Comparison of ENCODE assay signal across 8 mouse cellular contexts in genomic region chr9:75050003-75050402, GRCm38 (mm10). TPM values are rescaled to one million over a fixed set of nuclear protein-coding genes. Genes with fewer than 3 reads are reported as not detected.
DNase-seq lines count a peak whose midpoint lies in the region; ATAC-seq and TF ChIP-seq lines count a peak whose summit lies in the region.
"Had no signal": no experiment of that assay in that cellular context is flagged by ENCODE, and none has a peak within 500 bp of the region (broad histone marks: within the 10 kb centered on the region; RNA-seq: fewer than 3 reads in every experiment).

No protein-coding gene starts in this region.

- ATAC-seq in erythroblast, adult 5-6 weeks (replicated peaks; ENCODE audit: low FRiP score, poor library complexity, severe bottlenecking) = peak; percentile 84

- peaks cover 35% of the 10 kb centered on the region for H3K79me2 ChIP-seq in MEL (ENCODE audit: control insufficient read depth, insufficient read depth, low read length, poor library complexity)

- H3K36me3 ChIP-seq in MEL (ENCODE audit: control insufficient read depth in 1 of 2, insufficient read depth in 2 of 2, low read length in 2 of 2) = peaks cover 17 to 34% of the 10 kb centered on the region in 2 experiments

- no peaks in the 10 kb centered on the region for H3K27me3 ChIP-seq in MEL (ENCODE audit: control insufficient read depth in 1 of 2, insufficient read depth in 2 of 2, low read length in 2 of 2)
- H3K27me3 ChIP-seq: limb, embryonic 13.5 days had no signal

- intact Hi-C loops in heart, postnatal 36 days (cut with DNase I) = loop anchor here (5.0 to 10.0 kb wide), 3 partner anchors 147 to 385 kb away; no protein-coding TSS in a partner anchor

- no peaks in the 10 kb centered on the region for H3K9me3 ChIP-seq in MEL (replicated peaks; ENCODE audit: insufficient read depth, low read length)
- H3K9me3 ChIP-seq: limb, embryonic 13.5 days had no signal

- no peak overlapping the region for H3K9ac ChIP-seq in MEL (ENCODE audit: control insufficient read depth, low read depth, low read length, poor library complexity, severe bottlenecking)
- H3K9ac ChIP-seq: limb, embryonic 13.5 days had no signal

- DNase-seq in MEL (ENCODE audit: low read depth, low spot score) = peak; percentile 82
- peak; percentile 57 to 63 for DNase-seq in heart, postnatal 36 days
- peak; percentile 78 for DNase-seq in layer of hippocampus, adult 9-11 months
- peak; percentile 91 for DNase-seq in lung, postnatal 36 days
- DNase-seq in right cerebral cortex, adult 18-20 months = peak; percentile 83

- H3K4me3 ChIP-seq in MEL (ENCODE audit: control insufficient read depth in 1 of 2, insufficient read depth in 1 of 2, low read depth in 2 of 2, low read length in 2 of 2) = no peak overlapping the region
- H3K4me3 ChIP-seq in bone marrow macrophage, adult 2 months (ENCODE audit: insufficient read depth, low read length) = no peak overlapping the region
- H3K4me3 ChIP-seq: limb, embryonic 13.5 days had no signal

- peaks cover 6 to 7% of the 10 kb centered on the region in 2 experiments for H3K4me1 ChIP-seq in MEL (ENCODE audit: control insufficient read depth in 1 of 2, insufficient read depth in 2 of 2, low read length in 2 of 2)
- H3K4me1 ChIP-seq in bone marrow macrophage, adult 2 months (ENCODE audit: control insufficient read depth, insufficient read depth, low read length) = peaks cover 31% of the 10 kb centered on the region
- H3K4me1 ChIP-seq: limb, embryonic 13.5 days had no signal

- peak in 2 of 3 experiments; percentile 76 to 92; a peak in 5 of 6 replicates for TF ChIP-seq CTCF in MEL (IDR thresholded peaks at IDR 0.05 in 2 of 3, conservative IDR thresholded peaks at IDR 0.05 in 1 of 3; ENCODE audit: control insufficient read depth in 1 of 3, insufficient read depth in 1 of 3, low read depth in 2 of 3, low read length in 3 of 3, poor library complexity in 1 of 3, severe bottlenecking in 1 of 3)
- no peak for TF ChIP-seq CTCF in bone marrow macrophage, adult 2 months (IDR thresholded peaks at IDR 0.05; ENCODE audit: low read depth, low read length)

- peak; percentile 83 for TF ChIP-seq RAD21 in MEL (IDR thresholded peaks at IDR 0.05; ENCODE audit: low read depth, low read length)

- 0 out of 4 replicates have a peak, but pooled peaks of 1 of the 2 experiments have one; percentile 21 for TF ChIP-seq POLR2A in MEL (IDR thresholded peaks at IDR 0.05; ENCODE audit: control insufficient read depth in 1 of 2, insufficient read depth in 1 of 2, low read depth in 1 of 2, low read length in 2 of 2, poor library complexity in 1 of 2)
- no peak for TF ChIP-seq POLR2A in bone marrow macrophage, adult 2 months (IDR thresholded peaks at IDR 0.05; ENCODE audit: borderline replicate concordance, low read depth, low read length)

- H3K27ac ChIP-seq in MEL (ENCODE audit: control insufficient read depth, low read depth, low read length) = no peak overlapping the region
- peak overlapping the region; percentile 19; the same call in 1 of the 2 replicates for H3K27ac ChIP-seq in bone marrow macrophage, adult 2 months (ENCODE audit: insufficient read depth, low read depth, low read length)
- H3K27ac ChIP-seq: limb, embryonic 13.5 days had no signal

- no peak for TF ChIP-seq EP300 in MEL (IDR thresholded peaks at IDR 0.05; ENCODE audit: low read depth in 1 of 2, low read length in 2 of 2)

TF ChIP-seq in MEL, 35 proteins besides CTCF, POLR2A, EP300 and RAD21:
- TF ChIP-seq GATA1 (IDR thresholded peaks at IDR 0.05; ENCODE audit: low read depth, low read length) (no peak), USF1 (IDR thresholded peaks at IDR 0.05; ENCODE audit: low read depth, low read length) (no peak), SMC3 (IDR thresholded peaks at IDR 0.05; ENCODE audit: low read depth, low read length) (peak; percentile 79), NELFE (IDR thresholded peaks at IDR 0.05; ENCODE audit: low read depth, low read length) (0 out of 2 replicates have a peak, but pooled peaks have one; percentile 13), BHLHE40 (IDR thresholded peaks at IDR 0.05; ENCODE audit: borderline replicate concordance, low read depth, low read length) (peak; percentile 22; the same call in 1 of the 2 replicates), ZNF384 (IDR thresholded peaks at IDR 0.05; ENCODE audit: low read depth, low read length) (0 out of 2 replicates have a peak, but pooled peaks have one; percentile 40), MAX (IDR thresholded peaks at IDR 0.05; ENCODE audit: low read length) (no peak), NRF1 (IDR thresholded peaks at IDR 0.05; ENCODE audit: insufficient read depth, low read depth, low read length, poor library complexity, severe bottlenecking) (no peak), TBP (IDR thresholded peaks at IDR 0.05; ENCODE audit: low read depth, low read length) (no peak), MAZ (IDR thresholded peaks at IDR 0.05; ENCODE audit: low read depth, low read length) (0 out of 2 replicates have a peak, but pooled peaks have one; percentile 36), TCF12 (IDR thresholded peaks at IDR 0.05; ENCODE audit: low read depth, low read length) (no peak), GABPA (IDR thresholded peaks at IDR 0.05; ENCODE audit: low read depth, low read length) (no peak), USF2 (IDR thresholded peaks at IDR 0.05; ENCODE audit: borderline replicate concordance in 1 of 2, insufficient read depth in 1 of 2, low read depth in 1 of 2, low read length in 2 of 2) (no peak), KAT2A (conservative IDR thresholded peaks at IDR 0.05; ENCODE audit: low read depth, low read length) (no peak), SIN3A (IDR thresholded peaks at IDR 0.05; ENCODE audit: low read length) (peak; percentile 67), ETS1 (IDR thresholded peaks at IDR 0.05; ENCODE audit: low read depth, low read length) (no peak), MEF2A (IDR thresholded peaks at IDR 0.05; ENCODE audit: extremely low read depth, insufficient replicate concordance, low read depth, low read length, poor library complexity, severe bottlenecking) (no peak), MYB (IDR thresholded peaks at IDR 0.05; ENCODE audit: low read depth, low read length) (no peak), CHD1 (IDR thresholded peaks at IDR 0.05; ENCODE audit: low read depth, low read length) (no peak), CHD2 (IDR thresholded peaks at IDR 0.05; ENCODE audit: low read length) (no peak), MAFK (IDR thresholded peaks at IDR 0.05; ENCODE audit: borderline replicate concordance, low read depth, low read length) (no peak), POLR2AphosphoS5 (IDR thresholded peaks at IDR 0.05; ENCODE audit: borderline replicate concordance, low read depth, low read length) (no peak), POLR2AphosphoS2 (IDR thresholded peaks at IDR 0.05; ENCODE audit: low read length) (no peak), E2F4 (IDR thresholded peaks at IDR 0.05; ENCODE audit: borderline replicate concordance, low read depth, low read length) (no peak), RCOR1 (IDR thresholded peaks at IDR 0.05; ENCODE audit: low read depth, low read length) (no peak), ZMIZ1 (IDR thresholded peaks at IDR 0.05; ENCODE audit: low read depth, low read length) (no peak), MXI1 (IDR thresholded peaks at IDR 0.05; ENCODE audit: low read depth, low read length) (no peak), ZKSCAN1 (IDR thresholded peaks at IDR 0.05; ENCODE audit: low read depth, low read length) (no peak), MYC (IDR thresholded peaks at IDR 0.05; ENCODE audit: low read depth, low read length) (0 out of 2 replicates have a peak, but pooled peaks have one; percentile 29), UBTF (IDR thresholded peaks at IDR 0.05; ENCODE audit: borderline replicate concordance, insufficient read depth, low read depth, low read length) (no peak), JUND (IDR thresholded peaks at IDR 0.05; ENCODE audit: low read depth, low read length) (no peak), ELF1 (IDR thresholded peaks at IDR 0.05; ENCODE audit: low read depth, low read length) (no peak), ZC3H11A (IDR thresholded peaks at IDR 0.05; ENCODE audit: low read depth, low read length) (peak; percentile 59), HCFC1 (IDR thresholded peaks at IDR 0.05; ENCODE audit: low read depth, low read length) (peak; percentile 55; the same call in 1 of the 2 replicates), TAL1 (IDR thresholded peaks at IDR 0.05; ENCODE audit: low read length) (no peak)
TF ChIP-seq in MEL: peak in this region for 9.

RNA-seq across cellular contexts. Expression of gene Arpp19, which starts 12.6 kb away (rescaled TPM):
- 220 and 237 TPM in 2 replicates for total RNA-seq in MEL (2012; rRNA removed)
- 100 to 1,000 TPM in 1 of 2 experiments, not detected in 1; 230 TPM for polyA plus RNA-seq in MEL (2012; ENCODE audit: insufficient read depth in 1 of 2, insufficient read length in 2 of 2, low read depth in 1 of 2, low replicate concordance in 2 of 2, missing spikeins in 1 of 2)
- polyA plus RNA-seq in bone marrow macrophage, adult 2 months (2012; ENCODE audit: insufficient read depth, insufficient read length, missing spikeins) = 176 and 183 TPM in 2 replicates
- total RNA-seq in erythroblast, adult 5-6 weeks (2015; ENCODE audit: low replicate concordance) = 27.8 and 74.7 TPM in 2 replicates
- 30.8 and 55.2 TPM in 2 replicates for total RNA-seq in erythroblast, adult 5-6 weeks (2017; ENCODE audit: low replicate concordance)
- 100 to 1,000 TPM; 169 to 182 TPM for total RNA-seq in heart, postnatal 36 days (2021)

RNA-seq across cellular contexts. Expression of gene Myo5a, which starts 20.8 kb away (rescaled TPM):
- total RNA-seq in MEL (2012; rRNA removed) = 18.9 and 19.8 TPM in 2 replicates
- 100 to 1,000 TPM in 1 of 2 experiments, 10 to 100 TPM in 1; 49.0 to 208 TPM for polyA plus RNA-seq in MEL (2012; ENCODE audit: insufficient read depth in 1 of 2, insufficient read length in 2 of 2, low read depth in 1 of 2, low replicate concordance in 2 of 2, missing spikeins in 1 of 2)
- polyA plus RNA-seq in bone marrow macrophage, adult 2 months (2012; ENCODE audit: insufficient read depth, insufficient read length, missing spikeins) = 230 and 234 TPM in 2 replicates
- total RNA-seq in erythroblast, adult 5-6 weeks (2015; ENCODE audit: low replicate concordance) = 9.8 and 25.1 TPM in 2 replicates
- total RNA-seq in erythroblast, adult 5-6 weeks (2017; ENCODE audit: low replicate concordance) = 18.3 and 27.9 TPM in 2 replicates
- 10 to 100 TPM; 10.7 to 12.2 TPM for total RNA-seq in heart, postnatal 36 days (2021)
